Mouse (Mus musculus) heart, adult 11 months (tissue): Measurements from ENCODE around the gene Rassf10.
"Not testable (repeated sequence)": the region's sequence is repeated elsewhere in the genome, so short reads cannot be mapped to it uniquely, and the experiment has no call there.

ENCODE experiments used
- DNase-seq: peaks from one replicate; pipeline ENCODE4 v3.0.0; 2022

The Rassf10 gene

GRCm38 (mm10) chr7:112953777-112954291 is at the start of gene Rassf10:
Gene Rassf10 (plus strand): TSS chr7:112953962.
- DNase-seq: peak; percentile 99

- DNase-seq: peak; percentile 87
These were observed 46.9 kb upstream of the Rassf10 start for GRCm38 (mm10) chr7:112906848-112907247.

- DNase-seq: peak; percentile 88
These were observed 46.3 kb upstream of the Rassf10 start for GRCm38 (mm10) chr7:112907468-112907867.

GRCm38 (mm10) chr7:112909164-112909563 is 44.6 kb upstream of the Rassf10 start:
- peak; percentile 85 for DNase-seq

GRCm38 (mm10) chr7:112912969-112913368 is 40.8 kb upstream of the Rassf10 start:
- no peak for DNase-seq

- no peak for DNase-seq
These were observed 38.2 kb upstream of the Rassf10 start for GRCm38 (mm10) chr7:112915571-112915970.

GRCm38 (mm10) chr7:112917613-112918278 is 36.0 kb upstream of the Rassf10 start:
- peak; percentile 94 for DNase-seq

- peak; percentile 96 for DNase-seq
These were observed 35.3 kb upstream of the Rassf10 start for GRCm38 (mm10) chr7:112918279-112918991.

GRCm38 (mm10) chr7:112919845-112920244 is 33.9 kb upstream of the Rassf10 start:
- DNase-seq: no peak

- DNase-seq: peak; percentile 54
These were observed 31.0 kb upstream of the Rassf10 start for GRCm38 (mm10) chr7:112922801-112923200.

- DNase-seq: no peak
These were observed 30.1 kb upstream of the Rassf10 start for GRCm38 (mm10) chr7:112923712-112924111.

GRCm38 (mm10) chr7:112930669-112931068 is 23.1 kb upstream of the Rassf10 start:
- no peak for DNase-seq

- DNase-seq: not testable (repeated sequence)
These were observed 17.9 kb upstream of the Rassf10 start for GRCm38 (mm10) chr7:112935876-112936275.

- no peak for DNase-seq
These were observed 16.7 kb upstream of the Rassf10 start for GRCm38 (mm10) chr7:112937089-112937488.

GRCm38 (mm10) chr7:112938959-112939358 is 14.8 kb upstream of the Rassf10 start:
- peak; percentile 39 for DNase-seq

- DNase-seq: peak; percentile 54
These were observed 11.2 kb upstream of the Rassf10 start for GRCm38 (mm10) chr7:112942567-112942966.

- peak; percentile 31 for DNase-seq
These were observed 10.7 kb upstream of the Rassf10 start for GRCm38 (mm10) chr7:112943056-112943455.

- DNase-seq: peak; percentile 70
These were observed 7.1 kb upstream of the Rassf10 start for GRCm38 (mm10) chr7:112946706-112947105.

- peak; percentile 90 for DNase-seq
These were observed 765 bp downstream of the Rassf10 start for GRCm38 (mm10) chr7:112954351-112955102.

- peak; percentile 93 for DNase-seq
These were observed 1.5 kb downstream of the Rassf10 start for GRCm38 (mm10) chr7:112955103-112955827.

- no peak for DNase-seq
These were observed 2.2 kb downstream of the Rassf10 start for GRCm38 (mm10) chr7:112955955-112956354.

- peak; percentile 93 for DNase-seq
These were observed 3.2 kb downstream of the Rassf10 start for GRCm38 (mm10) chr7:112956961-112957360.

GRCm38 (mm10) chr7:112957630-112958029 is 3.9 kb downstream of the Rassf10 start:
- peak; percentile 76 for DNase-seq
